Mouse (Mus musculus): Measurements from ENCODE around the gene Ptprn2. TPM values are rescaled to one million over a fixed set of nuclear protein-coding genes. Genes with fewer than 3 reads are reported as not detected.

Ptprn2 gene
- polyA plus RNA-seq, 1 experiment from 2014 or later = 0.19 TPM

DNA sequence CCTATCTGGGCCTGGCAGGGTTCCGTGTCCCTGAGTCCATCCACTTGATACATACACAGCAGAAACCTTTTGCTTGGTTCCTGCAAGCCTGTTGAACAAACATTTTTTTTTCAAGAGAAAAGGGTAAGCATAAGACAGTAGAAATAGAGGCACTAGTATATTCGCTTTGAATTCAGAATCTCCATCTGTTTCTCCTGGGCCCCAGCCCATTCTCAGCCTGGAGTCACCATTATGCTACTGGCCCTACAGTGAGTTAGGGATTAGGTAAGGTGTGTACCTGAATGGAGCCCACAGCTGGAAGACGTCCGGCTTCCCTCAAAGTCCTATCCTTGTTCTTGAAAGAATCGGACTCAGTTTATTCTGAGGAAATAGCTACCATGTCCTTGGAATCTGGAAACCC, 104.6 kb downstream of the Ptprn2 start:
- Histone ChIP-seq H3K4me3 (ENCODE audit: low read length) (no peak overlapping the region), H3K27me3 (ENCODE audit: control insufficient read depth, insufficient read depth, low read depth, low read length) (no peaks in the 10 kb centered on the region), H3K4me1 (replicated peaks; ENCODE audit: control insufficient read depth, insufficient read depth, low read length) (no peaks in the 10 kb centered on the region), H3K9ac (ENCODE audit: low read length) (no peak overlapping the region), H3K9me3 (ENCODE audit: control insufficient read depth, low read length) (no peaks in the 10 kb centered on the region), H3K36me3 (ENCODE audit: control insufficient read depth, insufficient read depth, low read length) (no peaks in the 10 kb centered on the region), H3K27ac (ENCODE audit: low read length) (no peak overlapping the region), H3K4me2 (ENCODE audit: low read depth, low read length) (no peak overlapping the region)
- no peak for ATAC-seq (ENCODE audit: low read depth)
- WGBS = 83% methylated on average over 5 of the region's 5 CpGs

GRCm38 (mm10) chr12:116594457-116594856, 108.9 kb downstream of the Ptprn2 start:
- no peak for ATAC-seq (ENCODE audit: low read depth)
- Histone ChIP-seq H3K27ac (ENCODE audit: low read length) (no peak overlapping the region), H3K36me3 (ENCODE audit: control insufficient read depth, insufficient read depth, low read length) (no peaks in the 10 kb centered on the region), H3K4me3 (ENCODE audit: low read length) (no peak overlapping the region), H3K27me3 (ENCODE audit: control insufficient read depth, insufficient read depth, low read depth, low read length) (no peaks in the 10 kb centered on the region), H3K4me1 (replicated peaks; ENCODE audit: control insufficient read depth, insufficient read depth, low read length) (no peaks in the 10 kb centered on the region), H3K9ac (ENCODE audit: low read length) (no peak overlapping the region), H3K4me2 (ENCODE audit: low read depth, low read length) (no peak overlapping the region), H3K9me3 (ENCODE audit: control insufficient read depth, low read length) (no peaks in the 10 kb centered on the region)
- WGBS = 71% methylated on average over 8 of the region's 8 CpGs

DNA sequence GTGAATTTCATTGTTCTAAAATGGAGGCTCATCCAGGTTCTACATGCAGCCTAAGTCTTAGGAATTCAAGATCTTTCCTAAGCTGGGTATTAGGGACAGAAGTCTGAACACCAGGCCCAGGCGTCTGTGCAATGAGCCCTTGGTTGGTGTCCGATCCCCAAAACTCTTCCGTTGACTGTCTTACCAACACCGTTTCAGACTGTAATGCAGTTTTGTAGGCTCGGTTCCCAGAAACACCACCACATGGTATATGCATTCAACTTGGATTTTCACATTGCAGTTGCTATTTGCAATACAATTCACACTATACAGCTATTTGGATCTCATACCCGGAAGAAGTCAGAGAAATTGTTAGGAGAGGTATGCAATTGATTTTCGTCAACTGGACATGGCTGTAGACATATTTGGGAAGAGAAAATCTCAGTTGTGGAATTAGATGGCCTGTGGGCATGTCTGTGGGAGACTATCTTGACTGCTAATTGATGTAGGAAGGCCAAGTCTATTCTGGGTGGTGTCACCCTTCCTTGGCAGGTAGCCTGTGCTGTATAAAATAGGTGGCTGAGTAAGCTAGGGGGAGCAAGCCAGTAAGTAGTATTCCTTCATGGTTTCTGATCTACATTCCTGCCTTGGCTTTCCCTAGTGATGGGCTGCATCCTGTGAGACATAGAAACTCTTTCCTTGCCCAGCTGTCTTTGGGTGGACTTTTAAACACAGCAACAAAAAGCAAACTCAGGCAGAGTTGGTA, 109.5 kb downstream of the Ptprn2 start:
- no peaks in the 10 kb centered on the region for H3K36me3 ChIP-seq (ENCODE audit: control insufficient read depth, insufficient read depth, low read length)
- no peak for ATAC-seq (ENCODE audit: low read depth)
- H3K9me3 ChIP-seq (ENCODE audit: control insufficient read depth, low read length) = no peaks in the 10 kb centered on the region
- 91% methylated on average over 7 of the region's 7 CpGs for WGBS
- no peaks in the 10 kb centered on the region for H3K27me3 ChIP-seq (ENCODE audit: control insufficient read depth, insufficient read depth, low read depth, low read length)
- no peak overlapping the region for H3K4me2 ChIP-seq (ENCODE audit: low read depth, low read length)
- H3K9ac ChIP-seq (ENCODE audit: low read length) = no peak overlapping the region
- no peaks in the 10 kb centered on the region for H3K4me1 ChIP-seq (replicated peaks; ENCODE audit: control insufficient read depth, insufficient read depth, low read length)
- H3K27ac ChIP-seq (ENCODE audit: low read length) = no peak overlapping the region
- no peak overlapping the region for H3K4me3 ChIP-seq (ENCODE audit: low read length)

DNA sequence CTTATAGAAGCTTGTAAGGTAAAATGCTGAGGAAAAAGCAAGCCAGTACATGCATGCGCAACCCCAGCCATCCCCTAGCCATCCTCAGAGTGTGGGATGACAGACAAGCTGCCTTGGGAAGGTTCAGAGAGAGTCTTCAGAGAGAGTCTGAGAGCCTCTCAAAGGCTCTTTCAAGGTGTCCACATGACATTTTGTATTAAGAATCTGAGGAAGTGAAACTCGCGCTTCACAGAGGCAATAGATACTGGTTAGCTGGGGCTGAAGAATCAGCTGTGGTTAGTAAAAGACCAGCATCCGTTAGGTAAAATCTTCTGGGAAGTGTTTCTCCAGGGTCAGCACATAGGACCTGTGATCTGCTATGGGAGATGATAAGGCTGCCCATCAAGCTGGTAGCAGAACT, 110.2 kb downstream of the Ptprn2 start:
- ATAC-seq (ENCODE audit: low read depth) = no peak
- no peaks in the 10 kb centered on the region for H3K9me3 ChIP-seq (ENCODE audit: control insufficient read depth, low read length)
- WGBS = 91% methylated on average over 4 of the region's 4 CpGs
- H3K4me3 ChIP-seq (ENCODE audit: low read length) = no peak overlapping the region
- no peak overlapping the region for H3K27ac ChIP-seq (ENCODE audit: low read length)
- H3K9ac ChIP-seq (ENCODE audit: low read length) = no peak overlapping the region
- no peak overlapping the region for H3K4me2 ChIP-seq (ENCODE audit: low read depth, low read length)
- H3K27me3 ChIP-seq (ENCODE audit: control insufficient read depth, insufficient read depth, low read depth, low read length) = no peaks in the 10 kb centered on the region
- no peaks in the 10 kb centered on the region for H3K4me1 ChIP-seq (replicated peaks; ENCODE audit: control insufficient read depth, insufficient read depth, low read length)
- no peaks in the 10 kb centered on the region for H3K36me3 ChIP-seq (ENCODE audit: control insufficient read depth, insufficient read depth, low read length)

- no peaks in the 10 kb centered on the region for H3K4me1 ChIP-seq (replicated peaks; ENCODE audit: control insufficient read depth, insufficient read depth, low read length)
- ATAC-seq (ENCODE audit: low read depth) = no peak
- H3K4me2 ChIP-seq (ENCODE audit: low read depth, low read length) = no peak overlapping the region
- no peaks in the 10 kb centered on the region for H3K9me3 ChIP-seq (ENCODE audit: control insufficient read depth, low read length)
- no peak overlapping the region for H3K27ac ChIP-seq (ENCODE audit: low read length)
- H3K27me3 ChIP-seq (ENCODE audit: control insufficient read depth, insufficient read depth, low read depth, low read length) = no peaks in the 10 kb centered on the region
- H3K4me3 ChIP-seq (ENCODE audit: low read length) = no peak overlapping the region
- WGBS = 86% methylated on average over 20 of the region's 20 CpGs
- no peaks in the 10 kb centered on the region for H3K36me3 ChIP-seq (ENCODE audit: control insufficient read depth, insufficient read depth, low read length)
- no peak overlapping the region for H3K9ac ChIP-seq (ENCODE audit: low read length)
These were observed 111.5 kb downstream of the Ptprn2 start for GRCm38 (mm10) chr12:116596993-116597392.

DNA sequence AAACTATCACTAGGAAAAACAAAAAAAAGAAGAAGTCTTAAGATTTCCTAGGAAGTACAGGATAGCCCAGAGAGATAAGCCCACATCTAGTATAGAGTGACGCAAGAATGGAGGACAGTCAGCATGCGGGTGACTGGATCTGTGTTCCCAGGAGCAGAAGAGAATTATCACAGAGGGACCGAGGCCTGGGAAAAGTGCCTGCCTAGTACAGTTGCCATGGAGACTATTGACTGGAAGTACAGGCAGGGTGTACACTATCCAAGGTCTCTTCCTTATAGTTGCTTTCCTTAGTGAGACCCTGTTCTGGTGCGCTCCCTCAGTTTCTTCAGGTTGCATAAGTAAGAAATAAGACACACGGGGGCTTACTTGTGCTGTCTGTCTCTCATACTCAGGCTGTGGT, 112.2 kb downstream of the Ptprn2 start:
- no peak overlapping the region for H3K9ac ChIP-seq (ENCODE audit: low read length)
- no peaks in the 10 kb centered on the region for H3K4me1 ChIP-seq (replicated peaks; ENCODE audit: control insufficient read depth, insufficient read depth, low read length)
- 78% methylated on average over 5 of the region's 5 CpGs for WGBS
- H3K4me2 ChIP-seq (ENCODE audit: low read depth, low read length) = no peak overlapping the region
- H3K27ac ChIP-seq (ENCODE audit: low read length) = no peak overlapping the region
- no peaks in the 10 kb centered on the region for H3K27me3 ChIP-seq (ENCODE audit: control insufficient read depth, insufficient read depth, low read depth, low read length)
- H3K4me3 ChIP-seq (ENCODE audit: low read length) = no peak overlapping the region
- no peaks in the 10 kb centered on the region for H3K9me3 ChIP-seq (ENCODE audit: control insufficient read depth, low read length)
- H3K36me3 ChIP-seq (ENCODE audit: control insufficient read depth, insufficient read depth, low read length) = no peaks in the 10 kb centered on the region
- no peak for ATAC-seq (ENCODE audit: low read depth)

- H3K27ac ChIP-seq (ENCODE audit: low read length) = no peak overlapping the region
- H3K36me3 ChIP-seq (ENCODE audit: control insufficient read depth, insufficient read depth, low read length) = no peaks in the 10 kb centered on the region
- H3K27me3 ChIP-seq (ENCODE audit: control insufficient read depth, insufficient read depth, low read depth, low read length) = no peaks in the 10 kb centered on the region
- H3K9me3 ChIP-seq (ENCODE audit: control insufficient read depth, low read length) = no peaks in the 10 kb centered on the region
- no peak overlapping the region for H3K4me2 ChIP-seq (ENCODE audit: low read depth, low read length)
- H3K4me1 ChIP-seq (replicated peaks; ENCODE audit: control insufficient read depth, insufficient read depth, low read length) = no peaks in the 10 kb centered on the region
- H3K9ac ChIP-seq (ENCODE audit: low read length) = no peak overlapping the region
- WGBS = 72% methylated on average over 8 of the region's 8 CpGs
- H3K4me3 ChIP-seq (ENCODE audit: low read length) = no peak overlapping the region
- ATAC-seq (ENCODE audit: low read depth) = no peak
These were observed 112.8 kb downstream of the Ptprn2 start for GRCm38 (mm10) chr12:116598123-116599005.

DNA sequence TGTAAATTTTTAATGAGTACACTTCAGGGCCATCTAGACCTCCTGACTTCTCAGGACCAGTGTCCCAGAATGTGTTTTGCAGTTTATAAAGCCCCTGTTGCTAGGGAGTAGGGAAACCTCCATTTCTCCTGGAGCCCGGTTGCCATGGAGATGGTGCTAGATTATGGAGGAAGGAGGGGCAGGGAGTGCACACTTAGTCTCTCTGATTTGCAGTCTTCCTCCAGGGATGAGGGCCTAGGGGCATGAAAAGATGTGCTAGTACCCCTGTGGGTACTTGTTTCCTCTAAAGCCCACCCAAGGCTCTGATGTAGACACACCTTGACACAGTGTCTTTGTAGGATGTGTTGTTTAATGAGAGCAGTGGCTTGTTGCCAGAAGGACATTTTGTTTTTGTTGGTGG, 114.0 kb downstream of the Ptprn2 start:
- Histone ChIP-seq H3K27ac (ENCODE audit: low read length) (no peak overlapping the region), H3K27me3 (ENCODE audit: control insufficient read depth, insufficient read depth, low read depth, low read length) (no peaks in the 10 kb centered on the region), H3K9me3 (ENCODE audit: control insufficient read depth, low read length) (no peaks in the 10 kb centered on the region), H3K4me2 (ENCODE audit: low read depth, low read length) (no peak overlapping the region), H3K9ac (ENCODE audit: low read length) (no peak overlapping the region), H3K4me1 (replicated peaks; ENCODE audit: control insufficient read depth, insufficient read depth, low read length) (no peaks in the 10 kb centered on the region), H3K36me3 (ENCODE audit: control insufficient read depth, insufficient read depth, low read length) (no peaks in the 10 kb centered on the region), H3K4me3 (ENCODE audit: low read length) (no peak overlapping the region)
- ATAC-seq (ENCODE audit: low read depth) = no peak
- WGBS = 82% methylated on average over 1 of the region's 1 CpGs

- Histone ChIP-seq H3K36me3 (ENCODE audit: control insufficient read depth, insufficient read depth, low read length) (no peaks in the 10 kb centered on the region), H3K9ac (ENCODE audit: low read length) (no peak overlapping the region), H3K4me1 (replicated peaks; ENCODE audit: control insufficient read depth, insufficient read depth, low read length) (no peaks in the 10 kb centered on the region), H3K27ac (ENCODE audit: low read length) (no peak overlapping the region), H3K27me3 (ENCODE audit: control insufficient read depth, insufficient read depth, low read depth, low read length) (no peaks in the 10 kb centered on the region), H3K4me2 (ENCODE audit: low read depth, low read length) (no peak overlapping the region), H3K9me3 (ENCODE audit: control insufficient read depth, low read length) (no peaks in the 10 kb centered on the region), H3K4me3 (ENCODE audit: low read length) (no peak overlapping the region)
- ATAC-seq (ENCODE audit: low read depth) = no peak
- WGBS = 71% methylated on average over 6 of the region's 6 CpGs
These were observed 114.5 kb downstream of the Ptprn2 start for GRCm38 (mm10) chr12:116600054-116600453.

Data from lung, embryonic 16.5 days (tissue).